Mouse (Mus musculus) ES-CJ7 (cell line): Measurements from ENCODE around the gene Lrp5.

ENCODE experiments used
- DNase-seq: peaks from one replicate; pipeline ENCODE4 v3.0.0; 2011; ENCODE audit warnings: low read depth, low spot score

Lrp5 gene

GRCm38 (mm10) chr19:3656144-3656543, 30.2 kb downstream of the Lrp5 start:
- no peak for DNase-seq

GRCm38 (mm10) chr19:3654940-3655339, 31.4 kb downstream of the Lrp5 start:
- no peak for DNase-seq

- no peak for DNase-seq
Observed at GRCm38 (mm10) chr19:3654058-3654457, 32.3 kb downstream of the Lrp5 start.

- DNase-seq: no peak
Observed at GRCm38 (mm10) chr19:3653508-3653907, 32.9 kb downstream of the Lrp5 start.

- no peak for DNase-seq
Observed at GRCm38 (mm10) chr19:3651989-3652388, 34.4 kb downstream of the Lrp5 start.

GRCm38 (mm10) chr19:3651220-3651619, 35.1 kb downstream of the Lrp5 start:
- DNase-seq: peak; percentile 60

GRCm38 (mm10) chr19:3650448-3650847, 35.9 kb downstream of the Lrp5 start:
- no peak for DNase-seq

- DNase-seq: peak; percentile 32
Observed at GRCm38 (mm10) chr19:3648830-3649450, 37.4 kb downstream of the Lrp5 start.

GRCm38 (mm10) chr19:3647999-3648398, 38.4 kb downstream of the Lrp5 start:
- no peak for DNase-seq

GRCm38 (mm10) chr19:3645813-3646212, 40.6 kb downstream of the Lrp5 start:
- no peak for DNase-seq

- DNase-seq: no peak
Observed at GRCm38 (mm10) chr19:3645318-3645717, 41.0 kb downstream of the Lrp5 start.

- DNase-seq: no peak
Observed at GRCm38 (mm10) chr19:3639561-3639960, 46.8 kb downstream of the Lrp5 start.

- no peak for DNase-seq
Observed at GRCm38 (mm10) chr19:3638698-3639097, 47.7 kb downstream of the Lrp5 start.

- no peak for DNase-seq
Observed at GRCm38 (mm10) chr19:3632018-3632417, 54.3 kb downstream of the Lrp5 start.

GRCm38 (mm10) chr19:3631431-3631830, 54.9 kb downstream of the Lrp5 start:
- DNase-seq: no peak

GRCm38 (mm10) chr19:3630486-3630885, 55.9 kb downstream of the Lrp5 start:
- no peak for DNase-seq

- no peak for DNase-seq
Observed at GRCm38 (mm10) chr19:3630027-3630426, 56.3 kb downstream of the Lrp5 start.

GRCm38 (mm10) chr19:3628223-3628622, 58.1 kb downstream of the Lrp5 start:
- no peak for DNase-seq

- no peak for DNase-seq
Observed at GRCm38 (mm10) chr19:3625111-3625510, 61.3 kb downstream of the Lrp5 start.

- peak; percentile 67 for DNase-seq
Observed at GRCm38 (mm10) chr19:3623824-3624223, 62.5 kb downstream of the Lrp5 start.

- DNase-seq: peak; percentile 21
Observed at GRCm38 (mm10) chr19:3623294-3623693, 63.1 kb downstream of the Lrp5 start.

GRCm38 (mm10) chr19:3620871-3621270, 65.5 kb downstream of the Lrp5 start:
- no peak for DNase-seq

GRCm38 (mm10) chr19:3619359-3619758, 67.0 kb downstream of the Lrp5 start:
- peak; percentile 55 for DNase-seq

GRCm38 (mm10) chr19:3613991-3614390, 72.4 kb downstream of the Lrp5 start:
- no peak for DNase-seq
